Mouse (Mus musculus) heart, embryonic 13.5 days (tissue): ENCODE measurements around the gene Snx20. TPM values are rescaled to one million over a fixed set of nuclear protein-coding genes. Genes with fewer than 3 reads are reported as not detected.

ENCODE experiments used
- ATAC-seq: fragments of 200-750 bp; cut with Nextera tagmentation; 2 replicates; pipeline ENCODE4 v1.8.0; 2017; ENCODE audit warnings: moderate TSS enrichment; ENCODE audit not compliant: insufficient number of reproducible peaks, low FRiP score, low TSS enrichment; ENCODE audit errors: extremely low read depth
- H3K27ac ChIP-seq: fragments of 300-500 bp; sonication (generic); replicated peaks from 2 replicates; pipeline ENCODE4 v1.5.1; 2015; ENCODE audit warnings: moderate library complexity, mild to moderate bottlenecking, inconsistent platforms
- H3K27me3 ChIP-seq: fragments of 300-500 bp; sonication (generic); replicated peaks from 2 replicates; pipeline ENCODE4 v1.6.1; 2015; ENCODE audit warnings: mild to moderate bottlenecking, inconsistent platforms
- H3K36me3 ChIP-seq: fragments of 300-500 bp; sonication (generic); 2 replicates; pipeline ENCODE4 v1.6.1; 2015; ENCODE audit warnings: mild to moderate bottlenecking, inconsistent platforms
- H3K4me1 ChIP-seq: fragments of 300-500 bp; sonication (generic); 2 replicates; pipeline ENCODE4 v1.6.1; 2015; ENCODE audit warnings: inconsistent platforms
- H3K4me2 ChIP-seq: fragments of 300-500 bp; sonication (generic); 2 replicates; pipeline ENCODE4 v1.6.1; 2015; ENCODE audit warnings: inconsistent platforms, mild to moderate bottlenecking, moderate library complexity
- H3K4me3 ChIP-seq: fragments of 300-500 bp; sonication (generic); 2 replicates; pipeline ENCODE4 v1.5.1; 2015; ENCODE audit warnings: moderate library complexity, mild to moderate bottlenecking, inconsistent platforms
- H3K9ac ChIP-seq: fragments of 300-500 bp; sonication (generic); 2 replicates; pipeline ENCODE4 v1.6.1; 2015; ENCODE audit warnings: inconsistent platforms, mild to moderate bottlenecking, moderate library complexity
- H3K9me3 ChIP-seq: fragments of 300-500 bp; sonication (generic); 2 replicates; pipeline ENCODE4 v1.6.1; 2016; ENCODE audit warnings: inconsistent platforms
- WGBS: fragments of 180-500 bp; shearing (Covaris S2); methylation state at CpG from one replicate; pipeline ENCODE4 v1.1.7; 2015; ENCODE audit warnings: mixed read lengths; 5-methylcytosine and 5-hydroxymethylcytosine counted together
- polyA plus RNA-seq: library from polyadenylated mRNA; unstranded; fragments of >200 nt; fragmentation: Nextera tagmentation; extraction: Ambion mirVana; gene quantifications from 2 replicates; pipeline ENCODE4 v1.2.1, GENCODE M21; 2015

Gene Snx20
- polyA plus RNA-seq, 1 experiment from 2014 or later, result 1.6 TPM

GRCm38 (mm10) chr8:88598578-88598977 is 37.4 kb downstream of the Snx20 start:
- 60% methylated on average over 5 of the region's 5 CpGs for WGBS

DNA sequence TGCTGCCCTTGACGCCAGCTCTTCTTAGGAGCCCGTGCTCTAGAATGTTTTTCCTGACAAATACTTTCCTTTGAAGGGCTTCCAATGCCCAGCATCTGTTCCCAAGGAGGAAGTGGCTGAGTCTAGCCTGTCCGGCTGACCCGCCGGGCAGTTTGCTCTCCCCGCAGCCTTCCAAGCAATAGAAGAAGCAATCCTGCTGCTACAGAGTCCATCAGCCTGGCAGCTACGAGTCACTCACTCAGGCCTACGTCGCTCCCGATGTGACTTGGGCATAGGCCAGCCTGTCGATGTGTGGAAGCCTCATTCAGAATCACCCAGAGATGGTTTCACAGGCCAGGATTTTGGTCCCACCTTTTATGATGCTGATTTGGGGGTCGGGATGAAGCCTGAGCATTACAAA is 39.9 kb downstream of the Snx20 start:
- peaks cover 3% of the 10 kb centered on the region; the same call in 1 of the 2 replicates for H3K4me1 ChIP-seq
- no peak overlapping the region for H3K9ac ChIP-seq
- H3K36me3 ChIP-seq, result peaks cover 16% of the 10 kb centered on the region
- H3K27me3 ChIP-seq, result 0 out of 2 replicates have a peak, but pooled peaks cover 3% of the 10 kb centered on the region
- H3K9me3 ChIP-seq, result no peaks in the 10 kb centered on the region
- no peak for ATAC-seq
- no peak overlapping the region for H3K4me3 ChIP-seq
- H3K4me2 ChIP-seq, result no peak overlapping the region
- H3K27ac ChIP-seq, result no peak overlapping the region
- WGBS, result 79% methylated on average over 12 of the region's 12 CpGs

More at GRCm38 (mm10) chr8:88598578-88598977, 37.4 kb downstream of the Snx20 start:
- H3K9ac ChIP-seq, result no peak overlapping the region
- no peaks in the 10 kb centered on the region for H3K4me1 ChIP-seq
- H3K4me2 ChIP-seq, result no peak overlapping the region
- no peaks in the 10 kb centered on the region for H3K36me3 ChIP-seq
- ATAC-seq, result no peak
- peaks cover 8% of the 10 kb centered on the region; the same call in 1 of the 2 replicates for H3K9me3 ChIP-seq
- H3K27me3 ChIP-seq, result 0 out of 2 replicates have a peak, but pooled peaks cover 3% of the 10 kb centered on the region
- no peak overlapping the region for H3K4me3 ChIP-seq
- H3K27ac ChIP-seq, result no peak overlapping the region

DNA sequence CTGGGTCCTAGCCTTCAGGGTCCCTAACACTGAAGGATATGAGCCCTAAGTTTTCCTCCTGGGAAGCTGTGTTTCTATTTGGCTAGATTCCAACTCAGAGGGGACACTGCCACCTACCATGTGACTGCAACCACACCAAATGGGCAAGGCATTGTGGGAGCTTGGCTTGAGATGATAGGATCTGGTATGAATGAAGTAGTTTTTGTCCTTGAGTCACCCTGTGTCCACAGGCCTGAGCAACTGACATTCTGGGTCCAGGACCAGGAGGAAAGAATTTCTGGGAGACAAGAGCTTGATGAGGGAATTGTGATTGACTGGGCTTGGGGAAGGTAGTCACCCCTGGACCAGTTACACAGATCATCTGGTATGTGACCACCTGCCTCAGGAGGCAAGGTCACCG is 42.0 kb downstream of the Snx20 start:
- no peak overlapping the region for H3K4me3 ChIP-seq
- H3K4me1 ChIP-seq, result peaks cover 10% of the 10 kb centered on the region; the same call in 1 of the 2 replicates
- no peaks in the 10 kb centered on the region for H3K9me3 ChIP-seq
- H3K36me3 ChIP-seq, result peaks cover 24% of the 10 kb centered on the region
- no peak for ATAC-seq
- H3K9ac ChIP-seq, result no peak overlapping the region
- H3K4me2 ChIP-seq, result no peak overlapping the region
- WGBS, result 90% methylated on average over 1 of the region's 1 CpGs
- H3K27me3 ChIP-seq, result no peaks in the 10 kb centered on the region
- no peak overlapping the region for H3K27ac ChIP-seq

DNA sequence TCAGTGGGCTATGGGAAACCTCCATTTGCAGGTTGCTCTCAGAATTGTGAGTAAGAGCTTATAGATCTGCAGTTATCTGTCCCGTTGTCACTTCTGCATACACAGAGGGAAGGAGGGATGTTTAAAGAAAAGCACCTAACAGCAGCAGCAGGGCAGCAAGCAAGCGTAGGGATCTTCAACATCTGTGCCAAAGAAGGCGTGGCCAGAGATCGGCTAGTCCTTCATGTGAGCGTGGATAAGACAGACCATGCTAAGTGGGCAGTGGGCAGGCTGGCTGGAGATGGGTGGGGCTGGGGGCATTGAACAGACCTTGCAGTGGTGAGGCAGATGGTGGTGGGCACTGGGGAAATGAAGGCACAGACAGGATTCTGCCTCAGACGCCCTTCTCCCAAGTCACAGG is 45.7 kb downstream of the Snx20 start:
- Histone ChIP-seq H3K27ac (no peak overlapping the region), H3K36me3 (peaks cover 34% of the 10 kb centered on the region), H3K4me2 (no peak overlapping the region), H3K27me3 (no peaks in the 10 kb centered on the region), H3K4me3 (no peak overlapping the region), H3K4me1 (peaks cover 13% of the 10 kb centered on the region; the same call in 1 of the 2 replicates), H3K9ac (no peak overlapping the region), H3K9me3 (no peaks in the 10 kb centered on the region)
- no peak for ATAC-seq
- WGBS, result 63% methylated on average over 6 of the region's 6 CpGs

DNA sequence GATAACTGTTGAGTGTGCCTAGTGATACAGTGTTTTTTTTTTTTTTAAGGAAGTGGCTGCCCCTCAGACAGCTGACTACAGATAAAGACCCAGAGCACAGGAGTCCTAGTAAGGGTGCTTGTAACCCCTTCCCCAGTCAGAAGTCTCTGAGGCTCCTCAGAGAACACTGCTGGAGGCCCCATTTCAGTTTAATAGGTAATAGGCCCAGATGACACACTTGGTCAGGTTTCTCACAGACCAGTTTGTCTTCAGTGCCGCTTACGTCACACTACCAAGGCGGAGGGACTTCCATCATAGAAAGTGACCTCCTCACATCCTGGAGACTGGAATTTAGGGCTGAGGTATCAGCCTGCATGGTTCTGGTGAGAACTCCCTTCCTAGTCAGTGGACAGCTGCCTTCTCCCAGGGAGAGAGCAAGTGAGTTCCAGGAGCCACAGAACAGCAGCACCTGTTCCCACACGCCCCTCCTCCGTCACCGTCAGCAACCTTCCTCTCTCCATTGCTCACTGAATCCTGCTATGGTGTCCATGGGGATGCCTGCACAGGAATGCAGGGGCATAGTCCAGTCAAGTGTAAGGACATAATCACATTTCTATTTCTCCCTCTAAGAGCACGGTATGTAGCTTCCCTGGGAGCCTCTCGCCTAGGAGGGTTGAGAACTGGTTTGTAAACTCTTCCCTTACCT is 47.6 kb downstream of the Snx20 start:
- no peaks in the 10 kb centered on the region for H3K9me3 ChIP-seq
- peaks cover 34% of the 10 kb centered on the region for H3K36me3 ChIP-seq
- H3K4me3 ChIP-seq, result no peak overlapping the region
- ATAC-seq, result no peak
- no peak overlapping the region for H3K9ac ChIP-seq
- H3K4me1 ChIP-seq, result peaks cover 13% of the 10 kb centered on the region; the same call in 1 of the 2 replicates
- H3K27me3 ChIP-seq, result no peaks in the 10 kb centered on the region
- H3K4me2 ChIP-seq, result no peak overlapping the region
- 91% methylated on average over 8 of the region's 8 CpGs for WGBS
- H3K27ac ChIP-seq, result no peak overlapping the region

- H3K27ac ChIP-seq, result no peak overlapping the region
- H3K36me3 ChIP-seq, result peaks cover 10% of the 10 kb centered on the region; the same call in 1 of the 2 replicates
- no peaks in the 10 kb centered on the region for H3K9me3 ChIP-seq
- no peak overlapping the region for H3K9ac ChIP-seq
- 65% methylated on average over 3 of the region's 3 CpGs for WGBS
- H3K27me3 ChIP-seq, result no peaks in the 10 kb centered on the region
- no peak for ATAC-seq
- H3K4me3 ChIP-seq, result no peak overlapping the region
- H3K4me1 ChIP-seq, result peaks cover 29% of the 10 kb centered on the region
- H3K4me2 ChIP-seq, result no peak overlapping the region
Observed at GRCm38 (mm10) chr8:88583863-88584262, 52.1 kb downstream of the Snx20 start.

- Histone ChIP-seq H3K27me3 (no peaks in the 10 kb centered on the region), H3K9me3 (no peaks in the 10 kb centered on the region), H3K4me2 (no peak overlapping the region), H3K27ac (no peak overlapping the region), H3K36me3 (no peaks in the 10 kb centered on the region), H3K4me3 (no peak overlapping the region), H3K4me1 (peaks cover 52% of the 10 kb centered on the region), H3K9ac (no peak overlapping the region)
- WGBS, result 44% methylated on average over 7 of the region's 7 CpGs
- ATAC-seq, result no peak
Observed at GRCm38 (mm10) chr8:88580785-88581184, 55.1 kb downstream of the Snx20 start.

GRCm38 (mm10) chr8:88579668-88580330 is 56.1 kb downstream of the Snx20 start:
- Histone ChIP-seq H3K27ac (peak overlapping the region; percentile 34), H3K27me3 (no peaks in the 10 kb centered on the region), H3K4me1 (peaks cover 61% of the 10 kb centered on the region), H3K9ac (peak overlapping the region; percentile 25), H3K4me2 (no peak overlapping the region), H3K9me3 (no peaks in the 10 kb centered on the region), H3K36me3 (no peaks in the 10 kb centered on the region), H3K4me3 (no peak overlapping the region)
- ATAC-seq, result no peak
- 62% methylated on average over 18 of the region's 18 CpGs for WGBS

GRCm38 (mm10) chr8:88579246-88579645 is 56.7 kb downstream of the Snx20 start:
- Histone ChIP-seq H3K36me3 (peaks cover 3% of the 10 kb centered on the region; the same call in 1 of the 2 replicates), H3K27ac (peak overlapping the region; percentile 34; the same call in 1 of the 2 replicates), H3K27me3 (no peaks in the 10 kb centered on the region), H3K4me1 (peaks cover 65% of the 10 kb centered on the region), H3K4me2 (no peak overlapping the region), H3K4me3 (no peak overlapping the region), H3K9me3 (no peaks in the 10 kb centered on the region), H3K9ac (peak overlapping the region; percentile 25)
- no peak for ATAC-seq
- 45% methylated on average over 7 of the region's 7 CpGs for WGBS

GRCm38 (mm10) chr8:88578413-88579175 is 57.3 kb downstream of the Snx20 start:
- Histone ChIP-seq H3K4me1 (peaks cover 69% of the 10 kb centered on the region), H3K36me3 (peaks cover 3% of the 10 kb centered on the region; the same call in 1 of the 2 replicates), H3K4me2 (no peak overlapping the region), H3K27ac (no peak overlapping the region), H3K4me3 (no peak overlapping the region), H3K9me3 (no peaks in the 10 kb centered on the region), H3K27me3 (no peaks in the 10 kb centered on the region), H3K9ac (no peak overlapping the region; the same call in 1 of the 2 replicates)
- ATAC-seq, result no peak
- WGBS, result 80% methylated on average over 14 of the region's 14 CpGs

DNA sequence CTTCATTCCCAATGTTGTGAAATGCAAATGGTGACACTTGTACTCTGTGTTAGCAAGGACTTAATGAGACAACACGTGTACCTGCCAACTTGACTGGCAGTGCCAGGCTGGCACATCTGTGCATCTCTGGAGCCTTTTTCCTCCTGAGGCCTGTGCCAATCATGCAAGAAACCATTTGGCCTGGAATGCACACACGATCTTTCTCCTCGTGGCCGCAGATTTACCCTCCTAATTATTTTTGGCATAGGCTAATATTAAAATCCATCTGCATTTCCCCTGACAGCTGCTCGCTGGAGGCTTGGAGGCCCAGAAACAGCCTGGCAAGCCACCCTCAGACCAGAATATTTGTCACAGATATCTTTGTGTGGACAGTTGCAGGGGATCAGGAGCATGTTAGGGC is 58.3 kb downstream of the Snx20 start:
- WGBS, result 71% methylated on average over 5 of the region's 5 CpGs
- peaks cover 3% of the 10 kb centered on the region; the same call in 1 of the 2 replicates for H3K36me3 ChIP-seq
- peak overlapping the region; percentile 24; the same call in 1 of the 2 replicates for H3K9ac ChIP-seq
- ATAC-seq, result no peak
- H3K4me2 ChIP-seq, result no peak overlapping the region
- no peak overlapping the region for H3K27ac ChIP-seq
- no peak overlapping the region for H3K4me3 ChIP-seq
- H3K27me3 ChIP-seq, result no peaks in the 10 kb centered on the region
- no peaks in the 10 kb centered on the region for H3K9me3 ChIP-seq
- peaks cover 77% of the 10 kb centered on the region for H3K4me1 ChIP-seq
